Mouse (Mus musculus) retina, postnatal 7 days (tissue): Measurements from ENCODE around the gene Krt28.

ENCODE experiments used
- DNase-seq: peaks from one replicate; pipeline ENCODE4 v3.0.0-alpha.2; 2012; ENCODE audit warnings: low read depth, low spot score

The Krt28 gene

GRCm38 (mm10) chr11:99374803-99375202 lies at the start of gene Krt28:
Krt28 (minus strand) TSS chr11:99374903.
- DNase-seq, result no peak

- DNase-seq, result no peak
Observed at GRCm38 (mm10) chr11:99422159-99422558, 47.5 kb upstream of the Krt28 start, which contains the start of gene Krt12. Krt12 (minus strand) TSS chr11:99422259.

- no peak for DNase-seq
Observed at GRCm38 (mm10) chr11:99420586-99420985, 45.9 kb upstream of the Krt28 start.

DNA sequence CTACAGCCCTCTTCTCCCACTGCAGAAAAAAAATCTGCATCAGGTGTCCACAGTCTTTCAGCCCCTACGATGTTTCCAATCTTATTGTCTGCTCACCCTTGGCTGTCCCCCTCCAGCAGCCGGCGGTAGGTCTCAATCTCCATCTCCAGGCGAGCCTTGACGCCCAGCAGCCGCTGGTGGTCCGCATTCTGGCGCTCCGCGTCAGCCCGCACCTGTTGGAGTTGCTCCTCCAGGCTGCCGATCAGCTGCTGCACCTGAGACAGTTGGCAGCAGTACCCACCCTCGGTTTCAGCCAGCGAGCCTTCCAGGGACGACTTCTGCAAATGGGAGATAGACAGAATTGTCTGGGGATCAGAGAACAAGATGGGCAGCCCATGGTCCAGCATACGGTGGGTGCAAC lies 43.1 kb upstream of the Krt28 start:
- no peak for DNase-seq

GRCm38 (mm10) chr11:99416902-99417301 lies 42.2 kb upstream of the Krt28 start:
- no peak for DNase-seq

DNA sequence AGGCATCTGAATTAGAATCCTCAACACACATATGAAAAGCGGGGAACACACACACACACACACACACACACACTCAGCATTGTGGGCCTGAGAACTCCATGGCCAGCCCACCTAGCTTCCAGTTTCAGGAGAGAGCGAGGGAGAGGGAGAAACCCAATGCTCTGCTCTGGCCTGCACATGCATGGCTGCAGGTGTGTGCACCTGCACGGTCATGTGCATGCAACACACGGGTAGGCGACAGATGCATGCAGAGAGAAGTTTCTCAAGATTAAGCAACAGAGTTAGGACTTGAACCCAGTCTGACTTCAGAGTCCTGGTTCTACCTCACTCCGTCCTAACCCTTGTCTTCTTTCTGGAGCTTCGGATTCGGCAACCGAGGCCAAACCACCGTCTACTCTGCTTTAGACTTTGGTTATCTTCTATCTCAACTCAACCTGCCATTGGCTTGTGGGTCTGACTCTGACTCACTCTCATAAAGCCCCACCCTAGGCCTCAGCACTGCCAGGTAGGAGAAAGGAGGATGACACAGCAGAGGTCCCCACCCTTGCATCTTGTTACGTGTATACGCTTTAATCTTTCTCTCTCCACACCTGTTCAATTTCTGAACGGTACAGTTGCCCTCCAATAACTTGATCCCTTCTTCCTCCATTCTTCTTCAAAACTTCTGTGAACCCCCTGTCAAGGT lies 39.9 kb upstream of the Krt28 start:
- no peak for DNase-seq

DNA sequence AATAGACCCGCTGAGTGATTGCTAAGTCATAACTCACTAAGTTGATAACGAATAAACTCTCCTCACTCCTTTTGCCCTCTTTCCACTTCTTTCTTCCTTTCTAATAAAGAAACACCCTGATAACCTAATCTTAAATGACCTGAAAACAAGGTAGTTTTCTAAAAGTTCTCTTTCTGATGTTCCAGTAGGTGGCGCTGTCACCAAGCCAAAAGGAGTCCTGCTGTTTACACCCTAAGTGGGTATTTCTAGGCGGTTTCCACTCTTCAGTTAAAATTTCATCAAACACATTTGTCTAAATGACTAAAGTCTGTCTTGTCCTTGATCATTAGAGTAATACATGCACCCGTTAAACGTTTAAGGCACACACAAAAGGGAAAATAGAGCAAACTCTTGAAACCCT lies 38.5 kb upstream of the Krt28 start:
- DNase-seq, result peak; percentile 30

GRCm38 (mm10) chr11:99406186-99406585 lies 31.5 kb upstream of the Krt28 start:
- no peak for DNase-seq

- DNase-seq, result no peak
Observed at GRCm38 (mm10) chr11:99399956-99400549, 25.4 kb upstream of the Krt28 start.

GRCm38 (mm10) chr11:99398832-99399231 lies 24.1 kb upstream of the Krt28 start:
- DNase-seq, result no peak

DNA sequence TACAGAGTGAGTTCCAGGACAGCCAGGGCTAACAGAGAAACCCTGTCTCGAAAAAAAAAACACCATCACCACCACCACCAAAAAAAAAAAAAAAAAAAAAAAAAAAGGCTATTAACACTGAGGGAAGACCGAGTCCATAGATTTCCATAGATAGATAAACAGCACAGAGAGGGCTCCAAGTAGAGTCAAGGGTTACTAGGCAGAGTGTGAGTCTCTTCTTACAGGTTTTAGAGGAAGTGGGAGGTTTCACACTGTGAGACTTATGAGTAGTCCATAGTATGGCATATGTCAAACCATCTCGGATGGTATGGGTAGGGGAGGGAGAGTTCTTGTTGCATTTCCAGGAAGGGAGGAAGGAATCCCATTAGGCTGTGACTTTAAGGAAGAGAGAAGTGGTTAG lies 23.4 kb upstream of the Krt28 start:
- DNase-seq, result no peak

GRCm38 (mm10) chr11:99396661-99397060 lies 22.0 kb upstream of the Krt28 start:
- DNase-seq, result no peak

DNA sequence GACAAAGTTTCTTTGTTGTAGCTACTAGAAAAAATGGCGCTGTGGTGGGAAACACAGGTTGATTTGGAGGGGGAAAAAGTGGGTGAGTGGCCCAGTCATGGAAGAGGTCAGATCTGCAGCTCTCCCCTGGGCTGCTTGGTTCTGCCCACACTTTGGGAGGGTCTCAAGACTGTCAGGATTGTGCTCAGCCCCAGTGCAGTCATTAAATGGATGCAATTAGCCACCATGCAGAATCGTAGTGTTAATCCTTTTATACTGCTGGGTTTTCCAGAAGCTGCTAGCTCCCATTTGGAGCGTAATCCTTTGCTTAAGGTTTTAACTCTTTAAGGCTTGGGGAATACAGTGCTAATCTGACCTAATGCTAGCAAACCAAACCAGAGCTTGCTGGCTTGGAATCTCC lies 21.3 kb upstream of the Krt28 start:
- DNase-seq, result peak; percentile 49

GRCm38 (mm10) chr11:99392492-99392891 lies 17.8 kb upstream of the Krt28 start:
- no peak for DNase-seq

GRCm38 (mm10) chr11:99391375-99391774 lies 16.7 kb upstream of the Krt28 start:
- no peak for DNase-seq

DNA sequence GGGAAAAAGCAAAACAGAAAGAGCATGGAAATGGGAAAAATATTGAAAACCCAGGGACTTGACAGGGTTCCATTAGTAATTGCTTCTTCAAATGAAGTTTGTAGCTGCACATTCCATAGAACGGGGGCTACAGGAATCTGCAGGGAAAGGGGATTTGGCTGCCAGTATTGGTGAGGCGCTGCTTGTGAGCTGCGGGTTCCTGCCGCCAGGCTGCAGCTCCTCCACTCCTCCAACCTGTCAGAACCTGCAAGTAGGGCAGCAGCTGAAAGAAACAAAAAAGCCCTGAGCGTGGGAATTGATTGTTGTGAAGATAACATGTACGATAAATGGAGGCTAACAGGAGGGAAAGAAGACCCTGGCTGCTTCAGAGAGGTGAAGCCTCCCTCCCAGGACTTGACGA lies 16.2 kb upstream of the Krt28 start:
- no peak for DNase-seq

DNA sequence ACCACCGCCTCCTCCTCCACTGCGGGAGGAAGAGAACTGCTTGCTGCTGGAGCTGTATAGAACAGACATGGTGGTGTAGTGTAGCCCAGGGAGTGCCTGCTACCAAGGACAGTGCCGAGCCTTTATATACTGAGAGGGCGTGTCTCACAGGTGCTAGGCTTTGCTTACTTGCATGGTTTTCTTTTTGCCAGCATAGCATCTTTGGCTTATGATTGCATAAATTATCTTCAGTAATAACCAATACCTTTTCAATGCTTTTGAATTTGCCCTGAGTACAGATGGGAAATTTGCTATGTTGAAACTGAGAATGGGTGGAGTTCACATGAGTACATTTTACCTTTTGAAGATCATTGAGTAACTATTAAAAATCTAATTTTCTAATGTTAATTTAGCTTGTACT lies 14.6 kb upstream of the Krt28 start, which contains the start of gene Krt10:
TSS of gene Krt10 (minus strand) at position 101 of the 400 bp plus-strand sequence.
- DNase-seq, result no peak

DNA sequence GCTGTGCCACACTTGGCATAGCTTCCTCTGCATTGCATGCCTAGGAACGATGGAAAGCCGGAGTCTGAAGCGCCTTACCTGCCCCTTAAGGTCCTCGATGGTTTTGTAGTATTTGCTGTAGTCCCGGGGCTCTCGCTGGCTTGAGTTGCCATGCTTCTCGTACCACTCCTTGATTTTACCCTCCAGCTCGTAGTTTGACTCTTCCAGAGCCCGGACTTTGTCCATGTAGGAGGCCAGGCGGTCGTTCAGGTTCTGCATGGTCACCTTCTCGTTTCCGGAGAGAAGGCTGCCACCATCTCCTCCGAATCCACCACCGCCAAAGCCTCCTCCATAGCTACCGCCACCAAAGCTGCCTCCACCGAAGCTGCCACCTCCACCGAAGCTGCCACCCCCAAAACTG lies 14.0 kb upstream of the Krt28 start:
- DNase-seq, result no peak

GRCm38 (mm10) chr11:99385813-99386721 lies 11.4 kb upstream of the Krt28 start:
- DNase-seq, result peak; percentile 73

GRCm38 (mm10) chr11:99379568-99379967 lies 4.9 kb upstream of the Krt28 start:
- DNase-seq, result peak; percentile 76

- DNase-seq, result no peak
Observed at GRCm38 (mm10) chr11:99369853-99370451, 4.8 kb downstream of the Krt28 start.

- DNase-seq, result no peak
Observed at GRCm38 (mm10) chr11:99369229-99369628, 5.5 kb downstream of the Krt28 start.
